Mouse (Mus musculus): ENCODE results near the gene Gm49601.

- no peak for TF ChIP-seq CTCF (conservative IDR thresholded peaks at IDR 0.05; ENCODE audit: low read length)
- TF ChIP-seq NANOG (IDR thresholded peaks at IDR 0.05; ENCODE audit: borderline replicate concordance, low read length), result no peak
These were observed 1.6 kb downstream of the Gm49601 start for GRCm38 (mm10) chr16:18624641-18625040.

Measured in E14TG2a.4 (cell line).